ENCODE assay signal across 9 mouse cellular contexts in the genomic region with DNA sequence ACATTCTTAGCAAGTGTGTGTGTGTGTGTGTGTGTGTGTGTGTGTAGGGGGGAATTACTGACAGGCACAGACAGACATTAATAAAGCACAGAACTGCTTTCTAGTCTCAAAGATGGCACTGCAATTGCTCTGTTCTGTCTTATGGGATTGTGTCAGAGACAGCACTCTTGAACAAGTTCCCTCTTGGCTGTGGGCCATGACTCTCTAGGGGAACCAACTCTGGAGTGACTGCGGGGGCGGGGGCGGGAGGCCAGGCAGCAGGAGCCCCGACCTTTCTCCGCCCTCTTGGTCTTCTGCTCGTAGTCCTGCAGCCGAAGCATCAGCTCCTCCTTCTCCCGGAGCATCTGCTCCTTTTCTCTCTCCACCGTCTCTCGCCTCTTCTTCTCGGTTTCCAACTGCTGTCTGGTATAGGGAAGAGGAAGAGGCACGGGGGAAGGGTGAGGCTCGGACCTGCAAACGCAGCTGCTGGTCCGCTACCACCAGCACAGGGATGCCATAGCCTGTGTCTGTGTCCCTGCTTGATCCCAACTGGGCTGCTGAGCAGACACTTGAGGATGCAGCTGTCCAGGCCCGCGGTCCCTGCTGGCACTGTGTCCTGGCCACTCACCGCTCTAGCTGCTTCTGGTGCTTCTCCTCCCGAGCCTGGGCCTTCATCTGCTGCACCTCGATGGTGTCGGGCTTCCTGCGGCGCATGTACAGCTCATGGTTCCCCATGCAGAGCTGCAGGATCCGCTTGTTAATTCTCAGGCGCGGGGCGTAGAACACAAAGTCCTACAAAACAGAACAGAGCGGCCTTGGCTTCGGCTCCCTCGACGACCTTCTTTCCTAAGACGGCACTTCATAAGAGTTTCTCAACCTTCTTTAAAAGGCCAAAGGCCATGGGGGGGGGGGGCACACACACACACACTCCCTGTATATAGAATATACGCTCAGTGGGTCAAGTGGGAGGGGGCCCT. TPM values are rescaled to one million over a fixed set of nuclear protein-coding genes. Genes with fewer than 3 reads are reported as not detected.
A peak's percentile ranks its signal among the peaks of the same experiment; 100 is the strongest.
DNase-seq lines count a peak whose midpoint lies in the region; ATAC-seq and TF ChIP-seq lines count a peak whose summit lies in the region.
"Had no signal": no experiment of that assay in that cellular context is flagged by ENCODE, and none has a peak within 500 bp of the region (broad histone marks: within the 10 kb centered on the region; RNA-seq: fewer than 3 reads in every experiment).

No protein-coding gene starts in this region.

- TF ChIP-seq POLR2A in limb, embryonic 14.5 days (IDR thresholded peaks at IDR 0.05; ENCODE audit: borderline replicate concordance, extremely low read depth, insufficient read depth, insufficient read length), result no peak

- peak overlapping the region; percentile 69; the same call in 1 of the 2 replicates for H3K27ac ChIP-seq in forebrain, embryonic 10.5 days
- H3K27ac ChIP-seq in limb, embryonic 14.5 days (replicated peaks; ENCODE audit: low read depth, low read length), result 0 out of 2 replicates have a peak overlapping the region, but pooled peaks have one; percentile 8

- H3K9me3 ChIP-seq in E14TG2a.4 (ENCODE audit: low read length), result peaks cover 100% of the 10 kb centered on the region
- H3K9me3 ChIP-seq in forebrain, embryonic 10.5 days, result no peaks in the 10 kb centered on the region
- no peaks in the 10 kb centered on the region for H3K9me3 ChIP-seq in limb, embryonic 14.5 days (ENCODE audit: control insufficient read depth, low read length)

- peaks cover 100% of the 10 kb centered on the region for H3K36me3 ChIP-seq in E14TG2a.4 (ENCODE audit: insufficient read depth, low read length)
- peaks cover 97% of the 10 kb centered on the region for H3K36me3 ChIP-seq in forebrain, embryonic 10.5 days (replicated peaks)
- H3K36me3 ChIP-seq in limb, embryonic 14.5 days (ENCODE audit: control insufficient read depth, insufficient read depth, low read length), result peaks cover 45% of the 10 kb centered on the region

- peak overlapping the region; percentile 27 for H3K4me3 ChIP-seq in E14TG2a.4 (replicated peaks; ENCODE audit: low read length)
- no peak overlapping the region for H3K4me3 ChIP-seq in forebrain, embryonic 10.5 days
- no peak overlapping the region for H3K4me3 ChIP-seq in limb, embryonic 14.5 days (replicated peaks; ENCODE audit: low read length)

- H3K4me1 ChIP-seq in E14TG2a.4 (replicated peaks; ENCODE audit: low read depth, low read length), result no peaks in the 10 kb centered on the region
- peaks cover 89% of the 10 kb centered on the region for H3K4me1 ChIP-seq in forebrain, embryonic 10.5 days
- peaks cover 30% of the 10 kb centered on the region for H3K4me1 ChIP-seq in limb, embryonic 14.5 days (ENCODE audit: control insufficient read depth, insufficient read depth, low read length)

- no peak overlapping the region for H3K4me2 ChIP-seq in limb, embryonic 14.5 days (replicated peaks; ENCODE audit: low read depth, low read length, severe bottlenecking)

- H3K9ac ChIP-seq in limb, embryonic 14.5 days (ENCODE audit: low read depth, low read length, severe bottlenecking), result no peak overlapping the region

- no peaks in the 10 kb centered on the region for H3K27me3 ChIP-seq in E14TG2a.4 (ENCODE audit: insufficient read depth, low read length)
- no peaks in the 10 kb centered on the region for H3K27me3 ChIP-seq in forebrain, embryonic 10.5 days (ENCODE audit: poor library complexity, severe bottlenecking)
- no peaks in the 10 kb centered on the region for H3K27me3 ChIP-seq in limb, embryonic 14.5 days (ENCODE audit: control insufficient read depth, insufficient read depth, low read length)
- H3K27me3 ChIP-seq: Patski had no signal

- TF ChIP-seq CTCF in E14TG2a.4 (conservative IDR thresholded peaks at IDR 0.05; ENCODE audit: low read length), result no peak

- DNase-seq in layer of hippocampus, adult 9-11 months, result peak; percentile 34
- no peak for DNase-seq in layer of hippocampus, adult 9-10 months (ENCODE audit: low spot score)
- no peak for DNase-seq in forebrain, embryonic 10.5 days (ENCODE audit: extremely low spot score, low spot score)
- DNase-seq in heart, postnatal 14 days, result peak; percentile 71 to 74
- DNase-seq in limb, embryonic 14.5 days (ENCODE audit: low spot score), result no peak
- no peak for DNase-seq in ovary, postnatal 10 days (ENCODE audit: low spot score)

- ATAC-seq in limb, embryonic 14.5 days (ENCODE audit: low FRiP score, low read depth), result peak; percentile 51
- ATAC-seq in neutrophil, adult 5-6 weeks (ENCODE audit: extremely low read depth, insufficient number of reproducible peaks, low FRiP score, poor library complexity, severe bottlenecking), result peak; percentile 14
- ATAC-seq: Patski had no signal

- intact Hi-C loops in heart, postnatal 14 days (cut with DNase I), result loop anchor here (2.0 kb wide), 2 partner anchors 36 to 44 kb away; no protein-coding TSS in a partner anchor

- WGBS in forebrain, embryonic 10.5 days, result 80% methylated on average over 33 of the region's 33 CpGs
- 71% methylated on average over 32 of the region's 33 CpGs for WGBS in limb, embryonic 14.5 days

RNA-seq across cellular contexts. Expression of a gene that starts 40.2 kb away (rescaled TPM):
- 103 and 116 TPM in 2 replicates for polyA plus RNA-seq in forebrain, embryonic 10.5 days (2016; fragmentation: Nextera tagmentation; extraction: Ambion mirVana)
- 10 to 100 TPM; 48.8 to 56.9 TPM for total RNA-seq in heart, postnatal 14 days (2021)
- polyA plus RNA-seq in limb, embryonic 14.5 days (2012; rRNA removed), result 26.5 and 39.2 TPM in 2 replicates
- 67.2 and 71.3 TPM in 2 replicates for polyA plus RNA-seq in limb, embryonic 14.5 days (2014; fragmentation: Nextera tagmentation; extraction: Ambion mirVana)
- 651 and 692 TPM in 2 replicates for total RNA-seq in neutrophil, adult 5-6 weeks (2017)

Comparison
In these comparisons a context has a peak if more than half of its experiments do, and no peak if none do; other contexts are left out.
1. DNase-seq: peak in layer of hippocampus, adult 9-11 months (single experiment) and heart, postnatal 14 days (2 of 2); none in layer of hippocampus, adult 9-10 months (single experiment), forebrain, embryonic 10.5 days (single experiment), limb, embryonic 14.5 days (single experiment) and ovary, postnatal 10 days (single experiment).
2. RNA of a gene that starts 40.2 kb away (total RNA-seq): 651 to 692 TPM in neutrophil, adult 5-6 weeks; 48.8 to 56.9 TPM in heart, postnatal 14 days; every median in the first group is over 10 times any median in the second.